Mouse (Mus musculus): ENCODE measurements around the gene C2cd5.
A peak's percentile ranks its signal among the peaks of the same experiment; 100 is the strongest.

Gene C2cd5

GRCm38 (mm10) chr6:143099681-143100382, at the start of gene C2cd5:
Gene C2cd5 (minus strand): TSS chr6:143100141.
- H3K4me1 ChIP-seq (replicated peaks; ENCODE audit: low read depth, low read length), result peaks cover 66% of the 10 kb centered on the region
- peak within 1 kb of the TSS; percentile 91 for H3K4me3 ChIP-seq (replicated peaks; ENCODE audit: low read length)
- H3K36me3 ChIP-seq (ENCODE audit: insufficient read depth, low read length), result peaks cover 33% of the 10 kb centered on the region
- H3K27me3 ChIP-seq (ENCODE audit: insufficient read depth, low read length), result no peaks in the 10 kb centered on the region
- TF ChIP-seq CTCF (conservative IDR thresholded peaks at IDR 0.05; ENCODE audit: low read length) (no peak), NANOG (IDR thresholded peaks at IDR 0.05; ENCODE audit: borderline replicate concordance, low read length) (no peak), POU5F1 (IDR thresholded peaks at IDR 0.05; ENCODE audit: borderline replicate concordance, low read length) (no peak)
- H3K9me3 ChIP-seq (ENCODE audit: low read length), result no peaks in the 10 kb centered on the region

GRCm38 (mm10) chr6:143148868-143149267, 48.9 kb upstream of the C2cd5 start:
- H3K4me3 ChIP-seq (replicated peaks; ENCODE audit: low read length), result no peak overlapping the region
- TF ChIP-seq CTCF (conservative IDR thresholded peaks at IDR 0.05; ENCODE audit: low read length) (no peak), NANOG (IDR thresholded peaks at IDR 0.05; ENCODE audit: borderline replicate concordance, low read length) (no peak), POU5F1 (IDR thresholded peaks at IDR 0.05; ENCODE audit: borderline replicate concordance, low read length) (no peak)

GRCm38 (mm10) chr6:143146756-143147155, 46.8 kb upstream of the C2cd5 start:
- Histone ChIP-seq H3K4me1 (replicated peaks; ENCODE audit: low read depth, low read length) (peaks cover 90% of the 10 kb centered on the region), H3K4me3 (replicated peaks; ENCODE audit: low read length) (0 out of 2 replicates have a peak overlapping the region, but pooled peaks have one; percentile 32), H3K36me3 (ENCODE audit: insufficient read depth, low read length) (peaks cover 5% of the 10 kb centered on the region; the same call in 1 of the 2 replicates), H3K9me3 (ENCODE audit: low read length) (peaks cover 4% of the 10 kb centered on the region; the same call in 1 of the 2 replicates), H3K27me3 (ENCODE audit: insufficient read depth, low read length) (no peaks in the 10 kb centered on the region)
- TF ChIP-seq CTCF (conservative IDR thresholded peaks at IDR 0.05; ENCODE audit: low read length), result no peak

More at GRCm38 (mm10) chr6:143148868-143149267, 48.9 kb upstream of the C2cd5 start:
- Histone ChIP-seq H3K4me1 (replicated peaks; ENCODE audit: low read depth, low read length) (peaks cover 96% of the 10 kb centered on the region), H3K27me3 (ENCODE audit: insufficient read depth, low read length) (no peaks in the 10 kb centered on the region), H3K9me3 (ENCODE audit: low read length) (peaks cover 4% of the 10 kb centered on the region; the same call in 1 of the 2 replicates), H3K36me3 (ENCODE audit: insufficient read depth, low read length) (peaks cover 5% of the 10 kb centered on the region; the same call in 1 of the 2 replicates)

GRCm38 (mm10) chr6:143145051-143145450, 45.1 kb upstream of the C2cd5 start:
- H3K36me3 ChIP-seq (ENCODE audit: insufficient read depth, low read length), result peaks cover 5% of the 10 kb centered on the region; the same call in 1 of the 2 replicates
- peaks cover 90% of the 10 kb centered on the region for H3K4me1 ChIP-seq (replicated peaks; ENCODE audit: low read depth, low read length)
- H3K9me3 ChIP-seq (ENCODE audit: low read length), result peaks cover 4% of the 10 kb centered on the region; the same call in 1 of the 2 replicates
- TF ChIP-seq CTCF (conservative IDR thresholded peaks at IDR 0.05; ENCODE audit: low read length) (no peak), NANOG (IDR thresholded peaks at IDR 0.05; ENCODE audit: borderline replicate concordance, low read length) (no peak), POU5F1 (IDR thresholded peaks at IDR 0.05; ENCODE audit: borderline replicate concordance, low read length) (no peak)
- H3K27me3 ChIP-seq (ENCODE audit: insufficient read depth, low read length), result no peaks in the 10 kb centered on the region
- no peak overlapping the region for H3K4me3 ChIP-seq (replicated peaks; ENCODE audit: low read length)

- peaks cover 90% of the 10 kb centered on the region for H3K4me1 ChIP-seq (replicated peaks; ENCODE audit: low read depth, low read length)
- peaks cover 4% of the 10 kb centered on the region; the same call in 1 of the 2 replicates for H3K9me3 ChIP-seq (ENCODE audit: low read length)
Observed at GRCm38 (mm10) chr6:143144556-143144955, 44.6 kb upstream of the C2cd5 start.

GRCm38 (mm10) chr6:143143775-143144273, 43.9 kb upstream of the C2cd5 start:
- H3K27me3 ChIP-seq (ENCODE audit: insufficient read depth, low read length), result no peaks in the 10 kb centered on the region
- TF ChIP-seq NANOG (IDR thresholded peaks at IDR 0.05; ENCODE audit: borderline replicate concordance, low read length) (no peak; the same call in 1 of the 2 replicates), CTCF (conservative IDR thresholded peaks at IDR 0.05; ENCODE audit: low read length) (no peak), POU5F1 (IDR thresholded peaks at IDR 0.05; ENCODE audit: borderline replicate concordance, low read length) (no peak)
- peaks cover 4% of the 10 kb centered on the region; the same call in 1 of the 2 replicates for H3K9me3 ChIP-seq (ENCODE audit: low read length)
- H3K36me3 ChIP-seq (ENCODE audit: insufficient read depth, low read length), result peaks cover 5% of the 10 kb centered on the region; the same call in 1 of the 2 replicates
- H3K4me3 ChIP-seq (replicated peaks; ENCODE audit: low read length), result peak overlapping the region; percentile 64
- H3K4me1 ChIP-seq (replicated peaks; ENCODE audit: low read depth, low read length), result peaks cover 89% of the 10 kb centered on the region

More at GRCm38 (mm10) chr6:143144556-143144955, 44.6 kb upstream of the C2cd5 start:
- Histone ChIP-seq H3K27me3 (ENCODE audit: insufficient read depth, low read length) (no peaks in the 10 kb centered on the region), H3K4me3 (replicated peaks; ENCODE audit: low read length) (no peak overlapping the region), H3K36me3 (ENCODE audit: insufficient read depth, low read length) (peaks cover 5% of the 10 kb centered on the region; the same call in 1 of the 2 replicates)
- TF ChIP-seq CTCF (conservative IDR thresholded peaks at IDR 0.05; ENCODE audit: low read length) (no peak), NANOG (IDR thresholded peaks at IDR 0.05; ENCODE audit: borderline replicate concordance, low read length) (no peak), POU5F1 (IDR thresholded peaks at IDR 0.05; ENCODE audit: borderline replicate concordance, low read length) (no peak)

GRCm38 (mm10) chr6:143143321-143143720, 43.4 kb upstream of the C2cd5 start:
- peaks cover 5% of the 10 kb centered on the region; the same call in 1 of the 2 replicates for H3K36me3 ChIP-seq (ENCODE audit: insufficient read depth, low read length)
- peak overlapping the region; percentile 64 for H3K4me3 ChIP-seq (replicated peaks; ENCODE audit: low read length)
- H3K27me3 ChIP-seq (ENCODE audit: insufficient read depth, low read length), result no peaks in the 10 kb centered on the region
- peaks cover 4% of the 10 kb centered on the region; the same call in 1 of the 2 replicates for H3K9me3 ChIP-seq (ENCODE audit: low read length)
- TF ChIP-seq NANOG (IDR thresholded peaks at IDR 0.05; ENCODE audit: borderline replicate concordance, low read length) (no peak), POU5F1 (IDR thresholded peaks at IDR 0.05; ENCODE audit: borderline replicate concordance, low read length) (no peak), CTCF (conservative IDR thresholded peaks at IDR 0.05; ENCODE audit: low read length) (no peak)
- H3K4me1 ChIP-seq (replicated peaks; ENCODE audit: low read depth, low read length), result peaks cover 84% of the 10 kb centered on the region

- Histone ChIP-seq H3K9me3 (ENCODE audit: low read length) (peaks cover 4% of the 10 kb centered on the region; the same call in 1 of the 2 replicates), H3K36me3 (ENCODE audit: insufficient read depth, low read length) (peaks cover 5% of the 10 kb centered on the region; the same call in 1 of the 2 replicates), H3K27me3 (ENCODE audit: insufficient read depth, low read length) (no peaks in the 10 kb centered on the region), H3K4me3 (replicated peaks; ENCODE audit: low read length) (no peak overlapping the region), H3K4me1 (replicated peaks; ENCODE audit: low read depth, low read length) (peaks cover 83% of the 10 kb centered on the region)
- TF ChIP-seq POU5F1 (IDR thresholded peaks at IDR 0.05; ENCODE audit: borderline replicate concordance, low read length) (no peak), CTCF (conservative IDR thresholded peaks at IDR 0.05; ENCODE audit: low read length) (no peak), NANOG (IDR thresholded peaks at IDR 0.05; ENCODE audit: borderline replicate concordance, low read length) (no peak)
Observed at GRCm38 (mm10) chr6:143142861-143143260, 42.9 kb upstream of the C2cd5 start.
